Mouse (Mus musculus): Measurements from ENCODE around the gene Slc22a2.

Gene Slc22a2

DNA sequence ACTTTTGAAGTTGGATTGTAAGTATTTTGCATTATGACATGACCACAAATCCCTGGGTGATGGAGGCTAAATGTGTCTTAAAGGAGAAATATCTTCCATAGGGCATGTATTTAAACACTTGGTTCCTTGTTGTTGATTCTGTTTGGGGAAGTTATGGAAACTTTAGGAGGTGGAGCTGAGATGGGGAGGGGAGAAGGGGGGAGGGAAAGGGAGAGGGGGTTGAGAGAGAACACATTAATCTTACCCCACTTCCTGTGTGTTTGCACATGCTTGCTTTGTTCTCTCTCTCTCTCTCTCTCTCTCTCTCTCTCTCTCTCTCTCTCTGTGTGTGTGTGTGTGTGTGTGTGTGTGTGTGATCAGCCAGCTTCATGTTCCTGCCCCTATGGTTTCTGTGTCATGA lies 93.2 kb downstream of the Slc22a2 start:
- DNase-seq (ENCODE audit: extremely low read depth, insufficient read length, low spot score) = no peak

All from 3134 (cell line).